Mouse (Mus musculus): ENCODE results near the gene Iqcf3. TPM values are rescaled to one million over a fixed set of nuclear protein-coding genes. Genes with fewer than 3 reads are reported as not detected.

The Iqcf3 gene
- not detected in 2 replicates for polyA plus RNA-seq (2012; rRNA removed)

DNA sequence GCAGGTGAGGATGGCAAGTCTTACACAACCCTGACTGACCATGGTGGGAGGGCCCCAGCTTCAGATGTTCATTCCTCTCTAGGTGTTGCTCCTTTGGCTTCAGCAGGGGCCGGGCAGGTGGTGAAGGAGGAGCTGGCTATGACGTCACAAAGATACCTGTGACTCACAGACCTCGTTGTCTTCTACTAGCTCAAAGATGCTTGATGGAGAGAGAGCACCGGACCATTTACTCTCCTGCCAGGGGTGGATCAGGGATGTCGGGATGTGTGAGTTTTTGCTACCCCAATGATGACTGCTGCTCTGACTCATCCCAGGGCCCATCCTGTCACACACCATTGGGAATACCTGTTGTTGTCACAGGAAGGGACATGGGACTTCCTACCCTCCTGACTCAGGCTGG lies at the start of gene Iqcf3:
TSS of gene Iqcf3 (minus strand) at position 101 of the 400 bp plus-strand sequence.

DNA sequence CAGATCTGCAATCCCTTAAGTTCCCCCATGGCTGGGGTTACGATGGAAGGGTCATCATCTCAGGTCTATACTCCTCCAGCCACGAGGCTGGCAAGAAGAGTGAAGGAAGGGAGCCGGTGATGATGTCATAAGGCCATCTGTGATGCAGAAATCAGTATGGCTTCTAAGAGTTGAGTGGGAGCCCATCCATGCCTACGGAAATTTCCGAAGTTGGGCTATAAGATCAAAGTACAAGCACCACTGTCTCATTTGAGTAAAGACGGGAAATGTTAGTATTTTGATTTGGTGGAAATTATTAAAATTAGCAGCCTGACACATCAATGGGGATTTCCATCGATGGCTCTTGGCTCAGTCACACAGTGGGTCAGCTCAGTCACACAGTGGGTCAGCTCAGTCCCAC lies 9.5 kb upstream of the Iqcf3 start, which contains the start of gene Iqcf4:
TSS of gene Iqcf4 (minus strand) at position 101 of the 400 bp plus-strand sequence.

DNA sequence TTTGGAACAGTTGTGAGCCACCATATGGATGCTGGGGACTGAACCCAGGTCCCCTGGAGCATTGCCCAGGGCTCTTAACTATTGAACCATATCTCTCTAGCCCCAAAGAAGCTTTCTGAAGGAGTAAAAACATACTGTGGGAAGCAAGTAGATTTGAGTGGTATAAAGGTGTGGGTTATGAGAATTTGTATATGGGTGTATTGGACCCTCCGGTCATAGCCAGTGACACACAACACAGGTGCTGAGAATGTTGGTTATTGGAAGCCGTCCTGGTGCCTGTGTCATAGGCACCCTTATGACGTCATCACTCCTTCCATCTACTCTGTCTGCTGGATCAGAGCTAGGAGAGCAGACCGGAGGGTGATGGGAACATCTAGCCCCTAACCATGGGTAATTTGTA lies 47.2 kb downstream of the Iqcf3 start, which contains the start of gene Iqcf5:
TSS of gene Iqcf5 (plus strand) at position 301 of the 400 bp plus-strand sequence.

DNA sequence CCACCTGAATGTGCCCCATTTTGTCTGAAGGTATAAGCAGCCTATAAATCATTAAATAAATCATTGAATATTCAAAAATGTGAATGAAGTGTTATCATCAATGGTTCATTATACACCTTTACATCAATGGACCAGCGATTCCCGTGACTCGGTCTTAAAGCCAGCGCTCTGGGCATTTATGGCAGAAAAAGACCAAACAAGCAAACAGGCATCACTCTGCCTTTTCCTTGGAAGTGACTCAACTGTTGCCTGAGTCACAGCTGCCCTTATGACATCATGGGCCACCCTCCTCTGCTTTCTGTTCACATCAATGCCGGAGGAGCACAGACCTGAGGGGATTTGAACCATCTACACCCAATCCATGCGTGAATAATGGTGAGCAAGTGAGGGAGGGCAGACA lies 61.8 kb downstream of the Iqcf3 start, which contains the start of gene Iqcf1:
TSS of gene Iqcf1 (plus strand) at position 301 of the 400 bp plus-strand sequence.

GRCm38 (mm10) chr9:106476924-106477484 lies 84.4 kb downstream of the Iqcf3 start, which contains the start of gene Parp3:
TSS of gene Parp3 (minus strand) at chr9:106476949.

GRCm38 (mm10) chr9:106475663-106476001 lies 85.8 kb downstream of the Iqcf3 start, which contains the start of gene Rrp9:
TSS of gene Rrp9 (plus strand) at chr9:106475963.

GRCm38 (mm10) chr9:106465571-106466200 lies 95.7 kb downstream of the Iqcf3 start, which contains the start of gene Gpr62:
TSS of gene Gpr62 (minus strand) at chr9:106465938.

DNA sequence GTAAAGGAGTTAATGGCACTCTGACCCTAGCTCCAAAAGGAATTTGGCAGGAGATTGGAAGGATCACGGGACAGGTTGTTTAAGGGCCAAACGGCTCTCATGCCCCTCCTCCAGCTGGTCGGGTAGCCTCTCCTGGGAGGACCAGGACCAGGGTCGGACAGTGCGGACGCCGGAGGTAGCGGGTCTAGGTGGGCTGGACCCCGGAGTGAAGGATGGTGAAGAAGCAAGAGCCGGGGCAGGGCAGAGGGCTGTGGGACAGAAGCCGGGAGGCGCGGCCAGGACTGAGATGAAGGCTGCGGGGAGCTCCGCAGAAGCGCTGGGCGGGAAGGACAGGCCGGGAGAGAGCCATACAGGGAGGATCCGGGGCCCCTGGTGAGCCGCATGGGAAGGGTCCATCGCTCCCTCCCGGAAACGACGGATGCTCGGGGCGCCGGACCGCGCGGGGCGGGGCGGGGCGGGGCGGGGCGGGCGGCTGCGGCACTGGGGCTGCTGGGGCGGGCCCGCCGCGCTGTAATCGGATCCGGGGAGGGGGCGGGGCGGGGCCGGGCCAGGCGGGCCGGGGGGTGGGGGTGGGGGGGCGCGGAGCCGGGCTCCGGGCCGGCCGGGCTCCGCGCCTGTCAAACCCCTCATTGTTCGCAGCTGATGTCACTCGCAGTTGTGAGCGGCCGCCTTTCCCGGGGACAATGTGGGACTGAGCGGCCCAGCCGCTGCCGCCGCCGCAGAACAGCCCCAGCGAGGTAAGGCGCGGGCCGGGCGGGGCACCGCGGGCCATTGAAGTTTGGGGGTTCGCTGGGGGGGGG lies 108.0 kb downstream of the Iqcf3 start, which contains the start of gene Pcbp4:
TSS of gene Pcbp4 (plus strand) at position 21 of the 800 bp plus-strand sequence.

Other genes with a start within 250 kb of the Iqcf3 start
- 37.7 and 48.3 TPM in 2 replicates for gene Dusp7, start 193.0 kb downstream of the Iqcf3 start, polyA plus RNA-seq (2012; rRNA removed)
- 438 and 578 TPM in 2 replicates for gene Rpl29, start 132.2 kb downstream of the Iqcf3 start, polyA plus RNA-seq (2012; rRNA removed)
- gene Acy1, start 123.3 kb downstream of the Iqcf3 start, polyA plus RNA-seq (2012; rRNA removed), result 31.0 and 32.7 TPM in 2 replicates
- gene Abhd14b, start 114.2 kb downstream of the Iqcf3 start, polyA plus RNA-seq (2012; rRNA removed), result 116 and 124 TPM in 2 replicates
- gene Abhd14a, start 114.0 kb downstream of the Iqcf3 start, polyA plus RNA-seq (2012; rRNA removed), result 29.0 and 34.0 TPM in 2 replicates
- gene Pcbp4, start 108.3 kb downstream of the Iqcf3 start, polyA plus RNA-seq (2012; rRNA removed), result 48.5 and 48.7 TPM in 2 replicates
- gene Gpr62, start 95.7 kb downstream of the Iqcf3 start, polyA plus RNA-seq (2012; rRNA removed), result 0.25 and 0.47 TPM in 2 replicates
- gene Rrp9, start 85.7 kb downstream of the Iqcf3 start, polyA plus RNA-seq (2012; rRNA removed), result 25.4 and 27.9 TPM in 2 replicates
- gene Parp3, start 84.7 kb downstream of the Iqcf3 start, polyA plus RNA-seq (2012; rRNA removed), result 38.7 and 42.4 TPM in 2 replicates
- gene Iqcf1, start 61.7 kb downstream of the Iqcf3 start, polyA plus RNA-seq (2012; rRNA removed), result not detected in 2 replicates
- gene Iqcf5, start 47.1 kb downstream of the Iqcf3 start, polyA plus RNA-seq (2012; rRNA removed), result not detected in 2 replicates
- not detected in 2 replicates for gene Iqcf4, start 9.4 kb upstream of the Iqcf3 start, polyA plus RNA-seq (2012; rRNA removed)
- not detected in 2 replicates for gene Iqcf6, start 65.0 kb upstream of the Iqcf3 start, polyA plus RNA-seq (2012; rRNA removed)
- gene Grm2, start 94.5 kb upstream of the Iqcf3 start, polyA plus RNA-seq (2012; rRNA removed), result 0.06 TPM in 2 replicates
- 131 and 150 TPM in 2 replicates for gene Tex264, start 124.3 kb upstream of the Iqcf3 start, polyA plus RNA-seq (2012; rRNA removed)
- gene Rad54l2, start 227.6 kb upstream of the Iqcf3 start, polyA plus RNA-seq (2012; rRNA removed), result 18.8 and 26.7 TPM in 2 replicates

Measured in colon, adult 2 months (tissue).